Mouse (Mus musculus) stomach, embryonic 14.5 days (tissue): ENCODE measurements around the gene Fbn1. TPM values are rescaled to one million over a fixed set of nuclear protein-coding genes. Genes with fewer than 3 reads are reported as not detected.
A peak's percentile ranks its signal among the peaks of the same experiment; 100 is the strongest.

ENCODE experiments used
- ATAC-seq: fragments of 200-750 bp; cut with Nextera tagmentation; 2 replicates; pipeline ENCODE4 v1.8.0; 2017; ENCODE audit warnings: low read depth, moderate TSS enrichment; ENCODE audit not compliant: insufficient number of reproducible peaks, insufficient read depth, low FRiP score
- H3K27ac ChIP-seq: fragments of 300-500 bp; sonication (generic); 2 replicates; pipeline ENCODE4 v1.5.1; 2014; ENCODE audit warnings: mild to moderate bottlenecking, low read length, moderate library complexity, mixed read lengths
- H3K27me3 ChIP-seq: fragments of 300-500 bp; sonication (generic); 2 replicates; pipeline ENCODE4 v1.6.1; 2014; ENCODE audit warnings: low read length, control low read depth, mixed read lengths; ENCODE audit not compliant: control insufficient read depth, insufficient read depth
- H3K36me3 ChIP-seq: fragments of 300-500 bp; sonication (generic); 2 replicates; pipeline ENCODE4 v1.6.1; 2014; ENCODE audit warnings: mild to moderate bottlenecking, control low read depth, low read length, moderate library complexity, mixed read lengths; ENCODE audit not compliant: control insufficient read depth, insufficient read depth
- H3K4me1 ChIP-seq: fragments of 300-500 bp; sonication (generic); 2 replicates; pipeline ENCODE4 v1.6.1; 2014; ENCODE audit warnings: low read length, control low read depth, mixed read lengths; ENCODE audit not compliant: control insufficient read depth, insufficient read depth
- H3K4me2 ChIP-seq: fragments of 300-500 bp; sonication (generic); replicated peaks from 2 replicates; pipeline ENCODE4 v1.6.1; 2014; ENCODE audit warnings: low read depth, low read length, control low read depth
- H3K4me3 ChIP-seq: fragments of 300-500 bp; sonication (generic); 2 replicates; pipeline ENCODE4 v1.5.1; 2014; ENCODE audit warnings: low read depth, low read length, control low read depth
- H3K9ac ChIP-seq: fragments of 300-500 bp; sonication (generic); replicated peaks from 2 replicates; pipeline ENCODE4 v1.6.1; 2014; ENCODE audit warnings: low read depth, mild to moderate bottlenecking, control low read depth, low read length, moderate library complexity, mixed read lengths
- H3K9me3 ChIP-seq: fragments of 300-500 bp; sonication (generic); 2 replicates; pipeline ENCODE4 v1.6.1; 2016; ENCODE audit warnings: low read depth, low read length, control low read depth; ENCODE audit not compliant: control insufficient read depth
- WGBS: fragments of 180-500 bp; shearing (Covaris S2); extraction: QIAGEN DNeasy Blood & Tissue Kit; methylation state at CpG from one replicate; pipeline ENCODE4 v1.1.7; 2014; 5-methylcytosine and 5-hydroxymethylcytosine counted together
- polyA plus RNA-seq: library from polyadenylated mRNA; unstranded; fragments of >200 nt; fragmentation: Nextera tagmentation; extraction: Ambion mirVana; gene quantifications from 2 replicates; pipeline ENCODE4 v1.2.1, GENCODE M21; 2014

Fbn1 gene
- polyA plus RNA-seq, 1 experiment from 2014 or later: 56.3 TPM

DNA sequence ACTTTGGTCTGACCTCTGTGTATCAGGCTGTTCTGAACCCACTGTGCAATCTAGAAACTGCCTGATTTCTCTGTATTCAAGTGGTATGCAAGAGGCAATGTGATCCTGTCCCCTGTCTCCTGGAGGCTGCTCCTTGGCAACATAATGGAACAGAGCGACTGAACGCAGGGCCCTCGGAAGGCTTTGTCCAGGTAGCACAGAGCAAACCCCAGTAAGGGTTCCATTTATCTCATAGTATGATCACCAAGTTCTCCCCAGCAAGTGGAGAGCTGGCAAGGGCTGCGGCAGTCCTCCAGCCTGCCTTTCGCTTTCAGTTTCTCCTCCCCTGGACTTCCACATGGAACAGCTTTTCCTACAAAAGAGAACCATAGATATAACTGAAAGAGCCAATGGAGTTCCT is 588 bp upstream of the Fbn1 start:
- no peaks in the 10 kb centered on the region for H3K36me3 ChIP-seq
- H3K4me2 ChIP-seq: no peak overlapping the region
- no peak overlapping the region for H3K4me3 ChIP-seq
- no peak for ATAC-seq
- WGBS: 95% methylated on average over 5 of the region's 5 CpGs
- H3K9me3 ChIP-seq: no peaks in the 10 kb centered on the region
- H3K9ac ChIP-seq: no peak overlapping the region
- H3K27ac ChIP-seq: no peak overlapping the region
- H3K27me3 ChIP-seq: no peaks in the 10 kb centered on the region
- peaks cover 4% of the 10 kb centered on the region; the same call in 1 of the 2 replicates for H3K4me1 ChIP-seq

GRCm38 (mm10) chr2:125506316-125507054 is 1.3 kb downstream of the Fbn1 start:
- H3K9ac ChIP-seq: peak overlapping the region; percentile 74
- no peaks in the 10 kb centered on the region for H3K36me3 ChIP-seq
- WGBS: under 1% methylated on average over 37 of the region's 37 CpGs
- peak overlapping the region; percentile 84 for H3K4me3 ChIP-seq
- H3K4me2 ChIP-seq: peak overlapping the region; percentile 76
- H3K9me3 ChIP-seq: no peaks in the 10 kb centered on the region
- peaks cover 4% of the 10 kb centered on the region; the same call in 1 of the 2 replicates for H3K4me1 ChIP-seq
- H3K27ac ChIP-seq: peak overlapping the region; percentile 94
- no peaks in the 10 kb centered on the region for H3K27me3 ChIP-seq
- peak; percentile 89 for ATAC-seq

DNA sequence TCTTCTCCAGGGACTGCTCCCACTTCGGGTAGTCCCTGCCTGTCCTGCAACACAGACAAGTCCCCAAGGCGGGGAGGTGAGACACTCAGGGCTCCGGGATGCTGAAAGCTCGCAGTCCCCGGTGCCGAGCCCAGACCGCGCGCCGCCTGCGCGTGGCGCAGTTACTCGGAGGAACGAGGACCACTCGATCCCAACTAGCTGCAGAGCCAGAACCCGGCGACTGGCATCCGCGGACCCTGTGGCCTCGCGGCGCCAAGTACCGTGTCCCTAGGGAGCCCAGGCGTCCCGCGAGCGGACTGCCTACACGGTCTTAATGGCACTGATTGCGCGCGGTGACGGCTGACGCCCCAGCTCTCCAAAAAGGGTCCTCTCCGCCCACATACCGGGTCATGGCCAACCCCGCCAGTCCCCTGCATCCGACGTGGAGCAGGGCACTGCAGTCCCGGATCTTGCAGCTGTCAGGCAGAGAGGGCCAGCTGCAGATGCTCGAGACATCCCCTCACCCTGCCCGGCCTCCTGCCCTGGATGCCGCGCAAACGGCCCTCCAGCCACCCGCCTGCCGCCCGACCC is 2.0 kb downstream of the Fbn1 start:
- peak overlapping the region; percentile 74 for H3K9ac ChIP-seq
- WGBS: under 1% methylated on average over 45 of the region's 48 CpGs
- H3K4me2 ChIP-seq: peak overlapping the region; percentile 76
- no peaks in the 10 kb centered on the region for H3K36me3 ChIP-seq
- no peaks in the 10 kb centered on the region for H3K27me3 ChIP-seq
- no peaks in the 10 kb centered on the region for H3K9me3 ChIP-seq
- peaks cover 4% of the 10 kb centered on the region; the same call in 1 of the 2 replicates for H3K4me1 ChIP-seq
- ATAC-seq: peak; percentile 54
- peak overlapping the region; percentile 84 for H3K4me3 ChIP-seq
- H3K27ac ChIP-seq: peak overlapping the region; percentile 94

DNA sequence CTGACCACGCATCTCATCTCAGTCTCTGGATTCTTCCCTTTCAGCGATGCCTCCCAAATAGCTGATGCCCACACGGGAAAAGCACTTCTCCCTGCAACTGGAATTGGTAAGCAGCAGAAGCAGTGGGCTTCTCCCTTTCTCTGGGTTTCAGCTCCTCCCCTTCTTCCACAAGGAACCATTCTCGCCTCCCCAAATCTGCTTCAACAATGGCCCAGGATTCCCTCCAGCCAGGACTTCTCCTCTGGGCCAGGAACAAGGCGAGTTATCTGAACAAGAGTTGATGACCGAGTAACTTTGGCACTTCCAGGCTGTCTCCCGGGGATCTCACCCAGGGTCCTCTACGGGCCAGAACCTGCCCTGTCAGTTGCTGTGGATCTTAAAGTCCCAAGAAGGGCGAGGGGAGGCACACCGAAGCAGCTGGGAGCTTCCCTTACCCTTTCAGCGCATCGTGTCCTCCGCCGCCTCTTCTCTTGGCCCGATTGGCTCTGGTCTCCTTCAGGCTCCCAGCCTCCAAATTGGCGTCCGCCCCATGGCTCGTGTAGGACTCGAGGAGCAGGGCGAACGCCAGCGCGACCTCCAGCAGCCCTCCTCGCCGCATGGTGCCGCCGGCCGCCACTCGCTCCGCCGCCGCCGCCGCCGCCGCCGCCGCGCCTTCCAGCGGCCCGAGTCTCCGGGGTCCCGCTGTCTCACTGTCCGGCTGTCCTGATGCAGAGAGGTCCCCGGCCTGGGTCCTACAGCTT is 2.6 kb downstream of the Fbn1 start, which contains the start of gene Gm9913:
Gm9913 (plus strand) TSS at position 84 of the 740 bp plus-strand sequence.
- H3K27ac ChIP-seq: peak within 1 kb of the TSS; percentile 94
- WGBS: 1% methylated on average over 45 of the region's 45 CpGs
- peaks cover 4% of the 10 kb centered on the region; the same call in 1 of the 2 replicates for H3K4me1 ChIP-seq
- no peaks in the 10 kb centered on the region for H3K27me3 ChIP-seq
- peak within 1 kb of the TSS; percentile 74 for H3K9ac ChIP-seq
- peak within 1 kb of the TSS; percentile 76 for H3K4me2 ChIP-seq
- H3K36me3 ChIP-seq: no peaks in the 10 kb centered on the region
- peak within 1 kb of the TSS; percentile 84 for H3K4me3 ChIP-seq
- H3K9me3 ChIP-seq: no peaks in the 10 kb centered on the region
- ATAC-seq: peak; percentile 8; the same call in 1 of the 2 replicates

- H3K4me2 ChIP-seq: no peak overlapping the region
- ATAC-seq: no peak
- no peak overlapping the region for H3K4me3 ChIP-seq
- H3K27ac ChIP-seq: no peak overlapping the region
- 0 out of 2 replicates have a peak, but pooled peaks cover 3% of the 10 kb centered on the region for H3K36me3 ChIP-seq
- H3K9ac ChIP-seq: no peak overlapping the region
- no peaks in the 10 kb centered on the region for H3K9me3 ChIP-seq
- no peaks in the 10 kb centered on the region for H3K27me3 ChIP-seq
- H3K4me1 ChIP-seq: peaks cover 4% of the 10 kb centered on the region; the same call in 1 of the 2 replicates
These were observed 6.3 kb downstream of the Fbn1 start for GRCm38 (mm10) chr2:125501526-125501925.

DNA sequence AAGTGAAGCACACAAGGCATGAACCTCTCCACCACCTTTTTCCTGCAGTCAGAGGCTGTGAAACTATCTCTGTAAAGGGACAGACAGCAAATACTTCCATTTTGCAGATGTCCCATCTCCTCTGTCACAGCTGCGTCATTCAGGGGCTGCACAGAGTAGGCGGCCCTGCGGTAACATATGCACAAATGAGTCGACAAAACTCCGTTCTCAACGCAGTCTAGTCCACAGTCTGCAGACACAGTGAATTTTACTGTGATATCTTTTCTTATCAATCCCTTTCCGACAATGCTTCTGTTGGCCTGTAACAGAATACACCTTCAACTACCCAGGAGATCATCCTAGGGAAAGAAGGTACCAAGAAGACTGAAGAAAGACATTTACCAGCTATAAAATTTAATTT is 9.6 kb downstream of the Fbn1 start:
- Histone ChIP-seq H3K27me3 (no peaks in the 10 kb centered on the region), H3K4me1 (peaks cover 5% of the 10 kb centered on the region; the same call in 1 of the 2 replicates), H3K9me3 (no peaks in the 10 kb centered on the region), H3K36me3 (0 out of 2 replicates have a peak, but pooled peaks cover 3% of the 10 kb centered on the region), H3K27ac (no peak overlapping the region), H3K4me3 (no peak overlapping the region), H3K9ac (no peak overlapping the region), H3K4me2 (no peak overlapping the region)
- 85% methylated on average over 7 of the region's 7 CpGs for WGBS
- ATAC-seq: no peak

DNA sequence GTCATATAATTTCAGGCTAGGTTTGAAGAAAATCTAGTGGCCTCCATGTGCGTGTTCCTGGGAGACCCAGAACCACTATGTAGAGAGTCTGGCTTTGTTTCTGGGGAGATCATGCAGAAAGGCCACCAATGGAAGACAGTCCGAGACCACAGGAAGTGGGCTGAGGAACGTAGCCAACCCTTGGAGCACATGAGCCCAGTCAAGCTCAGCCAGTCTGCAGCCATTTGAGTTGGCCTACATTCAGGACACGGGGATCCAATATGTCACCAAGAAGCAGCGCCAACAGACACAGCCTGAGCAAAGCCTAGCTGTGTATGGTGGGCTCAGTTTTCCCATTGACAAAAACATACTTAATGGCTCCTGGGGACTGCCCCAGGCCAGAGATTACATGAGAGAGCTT is 11.1 kb downstream of the Fbn1 start:
- no peak for ATAC-seq
- no peak overlapping the region for H3K4me2 ChIP-seq
- 88% methylated on average over 5 of the region's 5 CpGs for WGBS
- 0 out of 2 replicates have a peak, but pooled peaks cover 3% of the 10 kb centered on the region for H3K36me3 ChIP-seq
- peaks cover 16% of the 10 kb centered on the region; the same call in 1 of the 2 replicates for H3K4me1 ChIP-seq
- no peak overlapping the region for H3K4me3 ChIP-seq
- no peaks in the 10 kb centered on the region for H3K9me3 ChIP-seq
- no peak overlapping the region for H3K9ac ChIP-seq
- no peak overlapping the region for H3K27ac ChIP-seq
- H3K27me3 ChIP-seq: no peaks in the 10 kb centered on the region
